8 mouse cellular contexts compared by ENCODE assay signal in the genomic region with DNA sequence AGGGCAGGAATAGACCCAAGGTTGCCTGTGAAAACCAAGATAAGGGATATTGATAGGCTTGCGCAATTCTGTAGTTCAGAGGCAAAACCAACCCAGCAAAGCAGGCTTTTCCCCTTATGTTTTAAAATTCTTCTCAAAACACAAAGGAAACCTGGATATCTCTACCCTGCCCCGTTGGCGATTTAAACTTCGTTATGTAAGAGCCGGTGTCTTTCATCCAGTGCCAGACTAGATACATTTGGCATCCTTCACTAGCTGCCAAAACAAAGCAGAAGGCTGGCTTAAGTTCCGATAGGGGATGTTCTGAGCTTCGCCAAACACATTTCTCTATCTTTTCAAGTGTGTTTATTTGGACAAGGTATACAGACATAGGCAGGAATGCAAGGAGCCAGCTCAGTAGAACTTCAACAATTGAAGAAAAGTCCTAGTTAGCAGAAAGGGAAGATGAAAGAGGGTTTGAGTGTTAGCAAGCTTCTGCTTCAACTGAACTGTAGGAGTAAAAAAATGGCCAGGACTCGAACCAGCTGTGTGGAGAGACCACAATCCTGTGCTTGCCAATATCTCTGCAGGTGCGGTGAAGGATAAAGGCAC.
DNase-seq lines count a peak whose midpoint lies in the region; ATAC-seq and TF ChIP-seq lines count a peak whose summit lies in the region.

No protein-coding gene starts in this region.

- peak; percentile 63 to 65 for DNase-seq in heart, adult 18-20 months
- no peak for DNase-seq in heart, postnatal 10 days
- peak; percentile 60 for DNase-seq in thymus, postnatal 14 days
- DNase-seq in thymus, adult 18-20 months, result no peak
- peak; percentile 52 for DNase-seq in forebrain, postnatal 0 days
- DNase-seq in lung, postnatal 25 days (ENCODE audit: low spot score), result peak; percentile 47
- DNase-seq in testis, postnatal 10 days (ENCODE audit: low spot score), result no peak
- no peak for DNase-seq in testis, postnatal 14 days (ENCODE audit: low spot score)

- H3K36me3 ChIP-seq in forebrain, postnatal 0 days (ENCODE audit: insufficient read depth), result 0 out of 2 replicates have a peak, but pooled peaks cover 2% of the 10 kb centered on the region

- no peak for TF ChIP-seq CTCF in forebrain, postnatal 0 days (IDR thresholded peaks at IDR 0.05; ENCODE audit: low read depth)

- H3K4me2 ChIP-seq in forebrain, postnatal 0 days (ENCODE audit: low read depth), result no peak overlapping the region

- no peaks in the 10 kb centered on the region for H3K9me3 ChIP-seq in forebrain, postnatal 0 days (ENCODE audit: low read length)

- peaks cover 2% of the 10 kb centered on the region; the same call in 1 of the 2 replicates for H3K4me1 ChIP-seq in forebrain, postnatal 0 days (ENCODE audit: insufficient read depth)

- no peak overlapping the region for H3K4me3 ChIP-seq in forebrain, postnatal 0 days (ENCODE audit: low read depth, low read length)

- no peaks in the 10 kb centered on the region for H3K27me3 ChIP-seq in forebrain, postnatal 0 days (ENCODE audit: insufficient read depth, low read length)

- intact Hi-C loops in heart, postnatal 10 days (cut with DNase I), result no loop called here

- 40% methylated on average over 9 of the region's 9 CpGs for WGBS in forebrain, postnatal 0 days

- peak; percentile 32; the same call in 1 of the 2 replicates for ATAC-seq in forebrain, postnatal 0 days

- H3K27ac ChIP-seq in forebrain, postnatal 0 days (ENCODE audit: low read depth, low read length), result peak overlapping the region; percentile 16; the same call in 1 of the 2 replicates

- no peak overlapping the region for H3K9ac ChIP-seq in forebrain, postnatal 0 days

Comparison
In these comparisons a context has a peak if more than half of its experiments do, and no peak if none do; other contexts are left out.
1. DNase-seq: peak in heart, adult 18-20 months (2 of 2), thymus, postnatal 14 days (single experiment), forebrain, postnatal 0 days (single experiment) and lung, postnatal 25 days (single experiment); none in heart, postnatal 10 days (0 of 2), thymus, adult 18-20 months (0 of 2), testis, postnatal 10 days (single experiment) and testis, postnatal 14 days (single experiment).